Mouse (Mus musculus): Measurements from ENCODE around the gene Slc5a4a.

Gene Slc5a4a

GRCm38 (mm10) chr10:76218240-76218639 lies 71.0 kb downstream of the Slc5a4a start:
- no peak for DNase-seq (ENCODE audit: low read depth)

GRCm38 (mm10) chr10:76225944-76226343 lies 78.7 kb downstream of the Slc5a4a start:
- DNase-seq (ENCODE audit: low read depth) = no peak

- DNase-seq (ENCODE audit: low read depth) = peak; percentile 34
Observed at GRCm38 (mm10) chr10:76229627-76230026, 82.4 kb downstream of the Slc5a4a start.

GRCm38 (mm10) chr10:76237341-76238225 lies 90.3 kb downstream of the Slc5a4a start, which contains the start of gene Prmt2:
Prmt2 (minus strand) TSS chr10:76237865.
- peak; percentile 98 for DNase-seq (ENCODE audit: low read depth)
